Mouse (Mus musculus) hindbrain, embryonic 15.5 days (tissue): ENCODE results near the gene Nckipsd. TPM values are rescaled to one million over a fixed set of nuclear protein-coding genes. Genes with fewer than 3 reads are reported as not detected.
A peak's percentile ranks its signal among the peaks of the same experiment; 100 is the strongest.

Source experiments
- ATAC-seq: fragments of 200-750 bp; cut with Nextera tagmentation; 2 replicates; pipeline ENCODE4 v1.8.0; 2017; ENCODE audit warnings: low read depth, moderate number of reproducible peaks, moderate TSS enrichment; ENCODE audit not compliant: low FRiP score
- H3K27ac ChIP-seq: fragments of 300-500 bp; sonication (generic); replicated peaks from 2 replicates; pipeline ENCODE4 v1.5.1; 2015; ENCODE audit warnings: mild to moderate bottlenecking, inconsistent platforms
- H3K27me3 ChIP-seq: fragments of 300-500 bp; sonication (generic); 2 replicates; pipeline ENCODE4 v1.6.1; 2015; ENCODE audit warnings: control low read depth, inconsistent platforms
- H3K36me3 ChIP-seq: fragments of 300-500 bp; sonication (generic); 2 replicates; pipeline ENCODE4 v1.6.1; 2015; ENCODE audit warnings: control low read depth, inconsistent platforms
- H3K4me1 ChIP-seq: fragments of 300-500 bp; sonication (generic); replicated peaks from 2 replicates; pipeline ENCODE4 v1.6.1; 2015; ENCODE audit warnings: control low read depth, inconsistent platforms
- H3K4me2 ChIP-seq: fragments of 300-500 bp; sonication (generic); 2 replicates; pipeline ENCODE4 v1.6.1; 2015; ENCODE audit warnings: moderate library complexity, mild to moderate bottlenecking, inconsistent platforms
- H3K4me3 ChIP-seq: fragments of 300-500 bp; sonication (generic); 2 replicates; pipeline ENCODE4 v1.5.1; 2015; ENCODE audit warnings: mild to moderate bottlenecking, inconsistent platforms
- H3K9ac ChIP-seq: fragments of 300-500 bp; sonication (generic); 2 replicates; pipeline ENCODE4 v1.6.1; 2015; ENCODE audit warnings: inconsistent platforms
- H3K9me3 ChIP-seq: fragments of 300-500 bp; sonication (generic); 2 replicates; pipeline ENCODE4 v1.6.1; 2016; ENCODE audit warnings: control low read depth, inconsistent platforms
- WGBS: fragments of 180-500 bp; shearing (Covaris S2); methylation state at CpG from one replicate; pipeline ENCODE4 v1.1.7; 2015; 5-methylcytosine and 5-hydroxymethylcytosine counted together
- microRNA-seq: library from miRNA; unstranded; fragments of <30 nt; microRNA quantifications from one replicate; pipeline ENCODE4, GENCODE M21; 2016
- polyA plus RNA-seq: library from polyadenylated mRNA; unstranded; fragments of >200 nt; fragmentation: Nextera tagmentation; extraction: Ambion mirVana; gene quantifications from 2 replicates; pipeline ENCODE4 v1.2.1, GENCODE M21; 2015

Nckipsd gene
- polyA plus RNA-seq, 1 experiment from 2014 or later: 30.7 TPM

- H3K36me3 ChIP-seq: peaks cover 37% of the 10 kb centered on the region
- peak overlapping the region; percentile 69 for H3K4me3 ChIP-seq
- H3K27me3 ChIP-seq: no peaks in the 10 kb centered on the region
- H3K27ac ChIP-seq: peak overlapping the region; percentile 83
- H3K9me3 ChIP-seq: no peaks in the 10 kb centered on the region
- H3K9ac ChIP-seq: peak overlapping the region; percentile 59
- ATAC-seq: peak; percentile 88
- H3K4me1 ChIP-seq: peaks cover 17% of the 10 kb centered on the region
- H3K4me2 ChIP-seq: peak overlapping the region; percentile 67
- 2% methylated on average over 25 of the region's 25 CpGs for WGBS
Measured at GRCm38 (mm10) chr9:108853635-108854240, 45.6 kb downstream of the Nckipsd start.

- peaks cover 35% of the 10 kb centered on the region for H3K36me3 ChIP-seq
Measured at GRCm38 (mm10) chr9:108854241-108854696, 46.1 kb downstream of the Nckipsd start.

GRCm38 (mm10) chr9:108855335-108855734 lies 47.2 kb downstream of the Nckipsd start:
- WGBS: 72% methylated on average over 5 of the region's 5 CpGs
- H3K4me3 ChIP-seq: no peak overlapping the region
- H3K36me3 ChIP-seq: peaks cover 28% of the 10 kb centered on the region
- no peaks in the 10 kb centered on the region for H3K9me3 ChIP-seq
- H3K27me3 ChIP-seq: no peaks in the 10 kb centered on the region
- H3K4me1 ChIP-seq: peaks cover 17% of the 10 kb centered on the region
- no peak overlapping the region for H3K9ac ChIP-seq
- no peak for ATAC-seq
- H3K27ac ChIP-seq: no peak overlapping the region
- peak overlapping the region; percentile 67; the same call in 1 of the 2 replicates for H3K4me2 ChIP-seq

More at GRCm38 (mm10) chr9:108854241-108854696, 46.1 kb downstream of the Nckipsd start:
- peak overlapping the region; percentile 67 for H3K4me2 ChIP-seq
- under 1% methylated on average over 28 of the region's 28 CpGs for WGBS
- peak overlapping the region; percentile 59 for H3K9ac ChIP-seq
- H3K27me3 ChIP-seq: no peaks in the 10 kb centered on the region
- H3K9me3 ChIP-seq: no peaks in the 10 kb centered on the region
- peak overlapping the region; percentile 69 for H3K4me3 ChIP-seq
- H3K27ac ChIP-seq: peak overlapping the region; percentile 83
- H3K4me1 ChIP-seq: peaks cover 17% of the 10 kb centered on the region
- peak; percentile 77 for ATAC-seq

- H3K27ac ChIP-seq: no peak overlapping the region
- no peaks in the 10 kb centered on the region for H3K9me3 ChIP-seq
- H3K9ac ChIP-seq: no peak overlapping the region
- no peak overlapping the region for H3K4me3 ChIP-seq
- no peaks in the 10 kb centered on the region for H3K27me3 ChIP-seq
- H3K4me1 ChIP-seq: peaks cover 9% of the 10 kb centered on the region
- 76% methylated on average over 8 of the region's 8 CpGs for WGBS
- no peak overlapping the region for H3K4me2 ChIP-seq
- no peak for ATAC-seq
- peaks cover 31% of the 10 kb centered on the region for H3K36me3 ChIP-seq
Measured at GRCm38 (mm10) chr9:108858792-108859527, 50.8 kb downstream of the Nckipsd start.

Small RNAs within 50 kb of the gene (microRNA-seq; reads per million reads assigned to microRNA genes)
- gene Gm23156: not detected

Other genes starting within 250 kb of the Nckipsd start
- gene Impdh2, start 248.1 kb upstream of the Nckipsd start, polyA plus RNA-seq: 109 and 111 TPM in 2 replicates
- 73.4 and 78.5 TPM in 2 replicates for gene Ndufaf3, start 240.9 kb upstream of the Nckipsd start, polyA plus RNA-seq
- gene Dalrd3, start 238.5 kb upstream of the Nckipsd start, polyA plus RNA-seq: 304 and 323 TPM in 2 replicates
- gene Wdr6, start 229.6 kb upstream of the Nckipsd start, polyA plus RNA-seq: 308 and 313 TPM in 2 replicates
- gene P4htm, start 210.7 kb upstream of the Nckipsd start, polyA plus RNA-seq: 34.9 and 35.1 TPM in 2 replicates
- 43.0 and 48.1 TPM in 2 replicates for gene Arih2, start 159.0 kb upstream of the Nckipsd start, polyA plus RNA-seq
- gene Slc25a20, start 146.3 kb upstream of the Nckipsd start, polyA plus RNA-seq: 43.3 and 47.7 TPM in 2 replicates
- gene Prkar2a, start 119.1 kb upstream of the Nckipsd start, polyA plus RNA-seq: 62.4 and 65.9 TPM in 2 replicates
- gene Ip6k2, start 24.6 kb upstream of the Nckipsd start, polyA plus RNA-seq: 180 and 206 TPM in 2 replicates
- 12.7 and 14.6 TPM in 2 replicates for gene Celsr3, start 18.0 kb downstream of the Nckipsd start, polyA plus RNA-seq
- 19.5 and 22.1 TPM in 2 replicates for gene Slc26a6, start 44.9 kb downstream of the Nckipsd start, polyA plus RNA-seq
- gene Tmem89, start 106.3 kb downstream of the Nckipsd start, polyA plus RNA-seq: 0.17 and 0.21 TPM in 2 replicates
- 480 and 488 TPM in 2 replicates for gene Uqcrc1, start 128.3 kb downstream of the Nckipsd start, polyA plus RNA-seq
- gene Col7a1, start 145.2 kb downstream of the Nckipsd start, polyA plus RNA-seq: 1.4 and 2.1 TPM in 2 replicates
- gene Ucn2, start 177.6 kb downstream of the Nckipsd start, polyA plus RNA-seq: not detected in 2 replicates
- gene Pfkfb4, start 183.4 kb downstream of the Nckipsd start, polyA plus RNA-seq: 28.1 and 28.7 TPM in 2 replicates
- 71.6 and 76.3 TPM in 2 replicates for gene Shisa5, start 230.2 kb downstream of the Nckipsd start, polyA plus RNA-seq